Mouse (Mus musculus) heart, postnatal 0 days (tissue): Measurements from ENCODE around the gene Scn3b.

Experiments used
- CTCF ChIP-seq: IDR thresholded peaks from 2 replicates; pipeline ENCODE4 v1.5.1; 2016; ENCODE audit warnings: antibody characterized with exemption, control low read depth, low read depth
- EP300 ChIP-seq: IDR thresholded peaks from 2 replicates; pipeline ENCODE4 v1.6.1; 2016; ENCODE audit warnings: antibody characterized with exemption, low read depth

GRCm38 (mm10) chr9:40279438-40279837, 10.4 kb downstream of the Scn3b start:
- TF ChIP-seq CTCF (no peak), EP300 (no peak)
